ENCODE assay signal across 8 mouse cellular contexts in the genomic region with DNA sequence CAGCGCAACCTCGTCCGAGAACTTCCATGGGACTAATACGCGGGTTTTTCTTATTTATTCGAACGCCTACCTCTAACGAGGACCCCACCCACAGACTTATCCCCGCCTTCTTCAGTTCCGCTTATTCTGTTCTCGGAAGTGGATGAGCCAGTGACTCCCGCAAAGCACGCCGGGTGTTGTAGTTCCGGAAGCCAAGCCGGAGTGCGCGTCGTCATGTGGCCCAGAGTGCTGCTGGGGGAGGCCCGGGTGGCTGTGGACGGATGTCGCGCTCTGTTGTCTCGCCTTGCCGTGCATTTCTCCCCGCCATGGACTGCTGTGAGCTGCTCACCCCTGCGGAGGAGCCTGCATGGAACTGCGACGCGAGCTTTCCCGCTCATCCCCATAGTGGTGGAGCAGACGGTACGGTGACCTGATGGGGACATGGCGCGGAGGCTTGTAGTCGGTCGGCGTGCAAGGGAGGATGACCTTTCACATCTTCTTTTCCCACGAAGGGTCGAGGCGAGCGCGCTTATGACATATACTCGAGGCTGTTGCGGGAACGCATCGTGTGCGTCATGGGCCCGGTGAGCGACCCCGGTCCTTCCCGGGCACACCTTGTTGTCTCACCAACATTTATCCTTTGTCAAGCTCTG. TPM values are rescaled to one million over a fixed set of nuclear protein-coding genes. Genes with fewer than 3 reads are reported as not detected.
DNase-seq lines count a peak whose midpoint lies in the region; ATAC-seq and TF ChIP-seq lines count a peak whose summit lies in the region.

A gene (plus strand): TSS at position 191 of the 632 bp plus-strand sequence.

- DNase-seq in 3T3-L1 (ENCODE audit: low read depth, low spot score): peak; percentile 99
- DNase-seq in adrenal gland, postnatal 4 days (ENCODE audit: low spot score in 2 of 2): peak; percentile 71 to 80
- peak; percentile 98 for DNase-seq in embryonic facial prominence, embryonic 14.5 days (ENCODE audit: low spot score)
- DNase-seq in heart, adult 2 months: peak; percentile 95 to 97
- peak; percentile 96 for DNase-seq in kidney, adult 8-10 months
- DNase-seq in spleen, postnatal 10 days (ENCODE audit: low spot score in 2 of 2): peak; percentile 87 to 98

- H3K27me3 ChIP-seq in embryonic facial prominence, embryonic 14.5 days (replicated peaks; ENCODE audit: control insufficient read depth, insufficient read depth, low read length): no peaks in the 10 kb centered on the region
- no peaks in the 10 kb centered on the region for H3K27me3 ChIP-seq in heart, adult 2 months (ENCODE audit: control insufficient read depth, insufficient read depth, low read length)
- H3K27me3 ChIP-seq in limb, embryonic 13.5 days: no peaks in the 10 kb centered on the region
- H3K27me3 ChIP-seq in midbrain, embryonic 16.5 days (ENCODE audit: control insufficient read depth, insufficient read depth, low read depth, low read length): no peaks in the 10 kb centered on the region

- peak within 1 kb of the TSS; percentile 74 for H3K4me2 ChIP-seq in embryonic facial prominence, embryonic 14.5 days (ENCODE audit: low read depth, low read length)
- H3K4me2 ChIP-seq in limb, embryonic 13.5 days (replicated peaks): peak within 1 kb of the TSS; percentile 78
- H3K4me2 ChIP-seq in midbrain, embryonic 16.5 days (ENCODE audit: low read length): peak within 1 kb of the TSS; percentile 89

- peak within 1 kb of the TSS; percentile 83 for H3K9ac ChIP-seq in embryonic facial prominence, embryonic 14.5 days (ENCODE audit: low read depth, low read length)
- H3K9ac ChIP-seq in heart, adult 2 months (ENCODE audit: low read depth, low read length): peak within 1 kb of the TSS; percentile 74
- H3K9ac ChIP-seq in limb, embryonic 13.5 days: peak within 1 kb of the TSS; percentile 86
- peak within 1 kb of the TSS; percentile 95 for H3K9ac ChIP-seq in midbrain, embryonic 16.5 days (ENCODE audit: low read depth, low read length)

- 0 out of 2 replicates have a peak, but pooled peaks have one; percentile 32 for TF ChIP-seq EP300 in heart, adult 2 months (IDR thresholded peaks at IDR 0.05; ENCODE audit: insufficient read depth, low read depth, low read length)

- 0 out of 2 replicates have a peak, but pooled peaks cover 3% of the 10 kb centered on the region for H3K79me2 ChIP-seq in heart, adult 2 months (replicated peaks; ENCODE audit: control insufficient read depth, insufficient read depth, low read length)

- peak; percentile 94 for TF ChIP-seq POLR2A in heart, adult 2 months (IDR thresholded peaks at IDR 0.05; ENCODE audit: insufficient read depth, low read depth, low read length)

- peak; percentile 97 for ATAC-seq in embryonic facial prominence, embryonic 14.5 days (ENCODE audit: low read depth)
- ATAC-seq in limb, embryonic 13.5 days (ENCODE audit: low FRiP score, low read depth): peak; percentile 97
- ATAC-seq in midbrain, embryonic 16.5 days: peak; percentile 96

- peak within 1 kb of the TSS; percentile 62 for H3K27ac ChIP-seq in embryonic facial prominence, embryonic 14.5 days (replicated peaks; ENCODE audit: low read depth, low read length)
- H3K27ac ChIP-seq in heart, adult 2 months: peak within 1 kb of the TSS; percentile 89
- H3K27ac ChIP-seq in limb, embryonic 13.5 days: peak within 1 kb of the TSS; percentile 70
- peak within 1 kb of the TSS; percentile 91 for H3K27ac ChIP-seq in midbrain, embryonic 16.5 days (ENCODE audit: low read length)

- no peaks in the 10 kb centered on the region for H3K9me3 ChIP-seq in embryonic facial prominence, embryonic 14.5 days (ENCODE audit: control insufficient read depth, low read length)
- no peaks in the 10 kb centered on the region for H3K9me3 ChIP-seq in limb, embryonic 13.5 days
- no peaks in the 10 kb centered on the region for H3K9me3 ChIP-seq in midbrain, embryonic 16.5 days (replicated peaks; ENCODE audit: control insufficient read depth, low read length, poor library complexity, severe bottlenecking)

- peak within 1 kb of the TSS; percentile 90 for H3K4me3 ChIP-seq in embryonic facial prominence, embryonic 14.5 days (ENCODE audit: low read depth, low read length)
- peak within 1 kb of the TSS; percentile 84 for H3K4me3 ChIP-seq in heart, adult 2 months
- peak within 1 kb of the TSS; percentile 88 for H3K4me3 ChIP-seq in limb, embryonic 13.5 days
- H3K4me3 ChIP-seq in midbrain, embryonic 16.5 days (ENCODE audit: low read depth, low read length): peak within 1 kb of the TSS; percentile 78

- peaks cover 6% of the 10 kb centered on the region; the same call in 1 of the 2 replicates for H3K4me1 ChIP-seq in embryonic facial prominence, embryonic 14.5 days (ENCODE audit: control insufficient read depth, insufficient read depth, low read length)
- H3K4me1 ChIP-seq in heart, adult 2 months (ENCODE audit: control insufficient read depth, insufficient read depth, low read length): peaks cover 3% of the 10 kb centered on the region
- H3K4me1 ChIP-seq in limb, embryonic 13.5 days: peaks cover 7% of the 10 kb centered on the region
- peaks cover 6% of the 10 kb centered on the region for H3K4me1 ChIP-seq in midbrain, embryonic 16.5 days (ENCODE audit: control insufficient read depth, insufficient read depth, low read length)

- H3K36me3 ChIP-seq in embryonic facial prominence, embryonic 14.5 days (ENCODE audit: control insufficient read depth, insufficient read depth, low read length): peaks cover 32% of the 10 kb centered on the region
- H3K36me3 ChIP-seq in heart, adult 2 months (ENCODE audit: control insufficient read depth, insufficient read depth, low read length): no peaks in the 10 kb centered on the region
- peaks cover 37% of the 10 kb centered on the region for H3K36me3 ChIP-seq in limb, embryonic 13.5 days
- H3K36me3 ChIP-seq in midbrain, embryonic 16.5 days (ENCODE audit: control insufficient read depth, insufficient read depth, low read length): peaks cover 11% of the 10 kb centered on the region

- no peak for TF ChIP-seq CTCF in heart, adult 2 months (IDR thresholded peaks at IDR 0.05)

- WGBS in embryonic facial prominence, embryonic 14.5 days: under 1% methylated on average over 52 of the region's 52 CpGs
- under 1% methylated on average over 52 of the region's 52 CpGs for WGBS in heart, adult 2 months
- WGBS in limb, embryonic 13.5 days: under 1% methylated on average over 52 of the region's 52 CpGs
- WGBS in midbrain, embryonic 16.5 days: under 1% methylated on average over 52 of the region's 52 CpGs

- intact Hi-C loops in heart, adult 2 months (cut with DNase I): loop anchor here (1.0 to 2.0 kb wide), 4 partner anchors 21 to 315 kb away; a partner anchor contains a TSS

RNA-seq across cellular contexts. Expression of the gene that starts here (rescaled TPM):
- total RNA-seq in adrenal gland, postnatal 4 days (2021): 10 to 100 TPM; 79.6 to 82.7 TPM
- 140 and 142 TPM in 2 replicates for polyA plus RNA-seq in embryonic facial prominence, embryonic 14.5 days (2014; fragmentation: Nextera tagmentation; extraction: Ambion mirVana)
- 10 to 100 TPM; 72.1 to 84.9 TPM for total RNA-seq in heart, adult 2 months (2021)
- 150 and 155 TPM in 2 replicates for polyA plus RNA-seq in heart, adult 2 months (2012; rRNA removed)
- polyA plus RNA-seq in limb, embryonic 13.5 days (2015; fragmentation: Nextera tagmentation; extraction: Ambion mirVana): 157 and 163 TPM in 2 replicates
- 164 and 171 TPM in 2 replicates for polyA plus RNA-seq in midbrain, embryonic 16.5 days (2015; fragmentation: Nextera tagmentation; extraction: Ambion mirVana)

Comparison
In these comparisons a context has a peak if more than half of its experiments do, and no peak if none do; other contexts are left out.
1. Peak in every context shown above with its lines: DNase-seq, ATAC-seq, H3K4me3 ChIP-seq and H3K27ac ChIP-seq.